In the genomic region with DNA sequence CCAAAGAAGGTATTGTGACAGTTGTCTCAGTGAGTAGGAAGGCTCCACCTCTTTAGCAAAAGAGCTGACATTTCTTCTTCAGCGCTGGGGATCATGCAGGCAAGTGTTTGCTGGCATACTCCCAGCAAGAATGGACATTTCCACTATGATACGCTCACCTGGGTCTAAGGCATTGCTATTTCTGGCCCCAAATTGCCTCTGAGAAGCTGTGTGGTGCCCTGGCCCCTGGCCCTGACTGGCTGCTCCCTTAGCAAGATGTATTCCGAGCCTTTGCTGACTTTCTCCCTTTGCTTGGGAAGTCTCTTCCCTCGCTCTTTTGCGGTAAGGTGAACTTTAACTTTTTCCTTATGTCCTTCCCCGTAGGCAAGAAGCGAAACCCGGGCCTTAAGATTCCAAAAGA, we compare ENCODE assay signal across 20 mouse cellular contexts.
DNase-seq lines count a peak whose midpoint lies in the region; ATAC-seq and TF ChIP-seq lines count a peak whose summit lies in the region.
"Had no signal": no experiment of that assay in that cellular context is flagged by ENCODE, and none has a peak within 500 bp of the region (broad histone marks: within the 10 kb centered on the region; RNA-seq: fewer than 3 reads in every experiment).

No protein-coding gene starts in this region.

- WGBS in kidney, adult 2 months: 41% methylated on average over 8 of the region's 8 CpGs
- WGBS in liver, embryonic 12.5 days (ENCODE audit: insufficient replicate concordance): 79% methylated on average over 8 of the region's 8 CpGs
- 91% methylated on average over 8 of the region's 8 CpGs for WGBS in liver, embryonic 11.5 days

- no peaks in the 10 kb centered on the region for H3K9me3 ChIP-seq in liver, embryonic 12.5 days (replicated peaks)
- H3K9me3 ChIP-seq in liver, embryonic 11.5 days (ENCODE audit: control insufficient read depth, low read length): no peaks in the 10 kb centered on the region
- H3K9me3 ChIP-seq: embryonic facial prominence, embryonic 10.5 days; forebrain, embryonic 15.5 days; midbrain, embryonic 12.5 days had no signal

- no peak for ATAC-seq in liver, embryonic 12.5 days
- no peak for ATAC-seq in liver, embryonic 11.5 days (replicated peaks; ENCODE audit: low FRiP score)
- ATAC-seq: CD4-positive, CD25-positive, alpha-beta regulatory T cell, adult 4 months; forebrain, embryonic 15.5 days had no signal

- peak; percentile 36 to 51 for DNase-seq in cerebellum, postnatal 10 days
- no peak for DNase-seq in cerebellum, adult 11-12 months
- peak; percentile 72 for DNase-seq in kidney, adult 2 months
- no peak for DNase-seq in kidney, postnatal 4 days
- DNase-seq in liver, embryonic 11.5 days (ENCODE audit: low spot score): no peak
- no peak for DNase-seq in frontal cortex, postnatal 10 days (ENCODE audit: low spot score in 2 of 2)
- DNase-seq: adrenal gland, postnatal 36 days; gastrocnemius, postnatal 25 days; layer of hippocampus, adult 9-11 months; lung, embryonic 14.5 days had no signal

- no peak for TF ChIP-seq POLR2A in kidney, adult 2 months (IDR thresholded peaks at IDR 0.05; ENCODE audit: low read depth, low read length)

- peaks cover 42% of the 10 kb centered on the region for H3K4me1 ChIP-seq in kidney, adult 2 months (ENCODE audit: control insufficient read depth, insufficient read depth, low read length)
- peaks cover 40% of the 10 kb centered on the region for H3K4me1 ChIP-seq in liver, embryonic 12.5 days
- peaks cover 25% of the 10 kb centered on the region for H3K4me1 ChIP-seq in liver, embryonic 11.5 days (replicated peaks; ENCODE audit: control insufficient read depth, insufficient read depth, low read length)

- H3K4me2 ChIP-seq in liver, embryonic 12.5 days: no peak overlapping the region
- H3K4me2 ChIP-seq in liver, embryonic 11.5 days: no peak overlapping the region
- H3K4me2 ChIP-seq: lung, embryonic 14.5 days; midbrain, embryonic 12.5 days had no signal

- H3K27ac ChIP-seq in kidney, adult 2 months (ENCODE audit: insufficient read depth, low read depth, low read length): peak overlapping the region; percentile 35
- 0 out of 2 replicates have a peak overlapping the region, but pooled peaks have one; percentile 6 for H3K27ac ChIP-seq in liver, embryonic 12.5 days
- no peak overlapping the region for H3K27ac ChIP-seq in liver, embryonic 11.5 days (ENCODE audit: low read depth, low read length)
- H3K27ac ChIP-seq: embryonic facial prominence, embryonic 10.5 days; forebrain, embryonic 15.5 days; hindbrain, embryonic 13.5 days; kidney, postnatal 0 days; left cerebral cortex, adult 2 months; liver, embryonic 14.5 days; midbrain, embryonic 12.5 days; stomach, postnatal 0 days had no signal

- H3K4me3 ChIP-seq in kidney, adult 2 months (ENCODE audit: insufficient read depth, low read depth, low read length): no peak overlapping the region
- no peak overlapping the region for H3K4me3 ChIP-seq in liver, embryonic 12.5 days
- no peak overlapping the region for H3K4me3 ChIP-seq in liver, embryonic 11.5 days (ENCODE audit: low read depth, low read length)
- H3K4me3 ChIP-seq: embryonic facial prominence, embryonic 10.5 days; forebrain, embryonic 15.5 days; hindbrain, embryonic 13.5 days; left cerebral cortex, adult 2 months; midbrain, embryonic 12.5 days had no signal

- H3K36me3 ChIP-seq in kidney, adult 2 months (ENCODE audit: control insufficient read depth, insufficient read depth, low read length): no peaks in the 10 kb centered on the region
- 0 out of 2 replicates have a peak, but pooled peaks cover 2% of the 10 kb centered on the region for H3K36me3 ChIP-seq in liver, embryonic 12.5 days
- no peaks in the 10 kb centered on the region for H3K36me3 ChIP-seq in liver, embryonic 11.5 days (ENCODE audit: control insufficient read depth, insufficient read depth, low read length)
- H3K36me3 ChIP-seq: midbrain, embryonic 12.5 days had no signal

- no peak for TF ChIP-seq CTCF in kidney, adult 2 months (conservative IDR thresholded peaks at IDR 0.05; ENCODE audit: insufficient read depth, insufficient read length, low read depth, low read length)

- H3K27me3 ChIP-seq in kidney, adult 2 months (replicated peaks; ENCODE audit: control insufficient read depth, insufficient read depth, low read length): no peaks in the 10 kb centered on the region
- no peaks in the 10 kb centered on the region for H3K27me3 ChIP-seq in liver, embryonic 12.5 days (replicated peaks)
- no peaks in the 10 kb centered on the region for H3K27me3 ChIP-seq in liver, embryonic 11.5 days (replicated peaks; ENCODE audit: control insufficient read depth, insufficient read depth, low read length)
- H3K27me3 ChIP-seq: forebrain, embryonic 15.5 days had no signal

- H3K9ac ChIP-seq in liver, embryonic 12.5 days: no peak overlapping the region
- no peak overlapping the region for H3K9ac ChIP-seq in liver, embryonic 11.5 days (ENCODE audit: low read depth, low read length)
- H3K9ac ChIP-seq: forebrain, embryonic 15.5 days; hindbrain, embryonic 13.5 days; liver, embryonic 14.5 days; lung, embryonic 14.5 days; midbrain, embryonic 12.5 days had no signal

Comparison
In these comparisons a context has a peak if more than half of its experiments do, and no peak if none do; other contexts are left out.
1. DNase-seq: peak in cerebellum, postnatal 10 days (2 of 2) and kidney, adult 2 months (single experiment); none in cerebellum, adult 11-12 months (single experiment), kidney, postnatal 4 days (0 of 2), liver, embryonic 11.5 days (single experiment) and frontal cortex, postnatal 10 days (0 of 2).